Mouse (Mus musculus): ENCODE measurements at regions not wholly inside any gene's neighbourhood (a gene's known extent, or its start where the extent isn't known, plus 50 kb on each side); places are given as distances from the start of the nearest gene placed in this dataset.

DNA sequence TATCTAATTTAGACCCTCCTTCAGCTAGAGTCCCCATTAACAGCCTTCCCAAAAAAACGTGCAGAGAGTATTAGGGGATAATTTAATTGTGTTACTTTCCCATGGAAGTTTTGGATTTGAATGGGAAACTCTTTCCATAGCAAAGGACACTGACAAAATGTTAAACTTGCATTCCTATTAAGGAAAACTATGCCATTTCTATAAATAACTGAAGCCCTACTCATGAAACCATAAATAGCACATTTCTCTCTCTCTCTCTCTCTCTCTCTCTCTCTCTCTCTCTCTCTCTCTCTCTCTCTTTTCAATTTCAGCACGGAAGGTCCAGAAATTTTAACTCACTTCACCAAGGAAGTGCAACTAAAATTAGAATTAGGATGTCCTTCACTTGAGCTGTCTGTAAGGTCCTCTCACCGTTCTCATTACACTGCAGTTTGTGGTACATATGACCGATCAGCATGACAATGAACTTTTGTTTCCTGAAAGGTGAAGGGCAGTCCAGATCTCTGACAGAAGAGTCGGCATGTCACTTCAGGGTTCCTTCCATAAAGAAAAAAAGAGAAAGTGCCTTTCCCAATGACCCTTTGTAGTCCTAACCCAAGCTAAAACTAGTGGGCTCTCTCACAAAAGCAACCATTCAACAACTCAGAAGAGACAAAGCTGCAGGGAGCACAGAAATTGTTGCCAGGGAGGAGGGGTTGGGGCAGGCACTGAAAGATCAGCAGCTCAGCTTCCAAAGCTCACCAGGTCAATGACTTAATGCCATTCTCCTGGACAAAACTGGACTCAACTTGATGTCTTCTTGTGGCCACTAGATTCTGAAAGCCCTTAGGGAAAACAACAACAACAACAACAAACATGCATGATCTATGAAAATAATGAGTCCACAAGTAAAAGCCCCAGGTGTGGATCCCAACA, 696.9 kb downstream of the Diaph3 start:
- no peak for DNase-seq (ENCODE audit: low spot score)

DNA sequence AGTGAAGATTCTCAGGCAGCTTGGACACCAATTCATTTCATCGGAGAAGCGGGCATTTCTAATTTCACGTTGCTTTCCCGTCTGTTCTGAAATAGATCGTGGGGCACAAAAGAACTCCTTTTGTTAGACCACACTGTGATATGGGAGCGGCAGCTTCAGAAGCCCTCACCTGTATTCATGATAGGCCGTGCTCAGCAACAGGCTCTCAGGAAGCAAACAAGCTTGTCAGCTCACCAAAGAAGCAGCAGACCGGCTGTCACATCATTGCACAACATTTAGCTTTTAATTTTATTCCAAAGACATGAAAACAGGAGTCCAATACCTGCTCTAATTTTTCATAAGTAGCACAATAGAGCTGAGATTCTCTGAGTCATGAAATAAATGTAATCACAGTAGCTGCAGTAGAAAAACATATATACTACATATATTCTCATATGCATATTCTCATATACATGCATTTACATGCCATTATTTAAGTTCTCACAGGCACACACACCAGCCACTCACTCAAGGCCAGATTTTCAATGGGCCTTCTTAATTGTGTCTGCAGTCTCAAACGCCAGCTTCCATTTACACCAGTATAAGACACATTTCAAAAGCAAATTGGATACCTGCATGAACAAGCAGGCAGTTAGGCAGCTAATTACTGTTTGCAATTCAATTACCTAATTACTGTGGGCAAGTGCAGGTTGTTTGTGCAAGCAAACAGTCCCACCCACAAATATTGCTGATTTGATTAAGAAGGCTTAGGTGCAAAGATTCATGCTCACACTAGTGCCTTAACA, 698.9 kb downstream of the Diaph3 start:
- DNase-seq (ENCODE audit: low spot score), result no peak

DNA sequence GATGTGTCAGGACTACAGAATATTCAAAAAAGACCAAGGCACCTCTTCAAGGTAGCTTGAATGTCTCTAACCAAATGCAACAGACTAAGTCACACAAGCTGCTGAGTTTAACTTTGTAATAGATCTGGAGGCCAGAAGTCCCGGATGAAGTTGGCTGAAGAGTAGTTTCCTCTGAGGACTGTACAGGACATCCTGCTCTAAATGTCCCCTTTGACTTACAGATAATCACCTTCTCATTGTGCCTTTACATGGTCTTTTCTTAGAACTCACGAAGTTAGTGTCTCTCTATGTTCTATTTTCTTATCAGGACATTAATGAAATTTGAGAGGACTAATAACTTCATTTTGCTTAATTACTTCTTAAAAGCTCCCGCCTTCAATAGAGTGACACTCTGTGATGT, 703.7 kb downstream of the Diaph3 start:
- DNase-seq (ENCODE audit: low spot score), result peak; percentile 5

DNA sequence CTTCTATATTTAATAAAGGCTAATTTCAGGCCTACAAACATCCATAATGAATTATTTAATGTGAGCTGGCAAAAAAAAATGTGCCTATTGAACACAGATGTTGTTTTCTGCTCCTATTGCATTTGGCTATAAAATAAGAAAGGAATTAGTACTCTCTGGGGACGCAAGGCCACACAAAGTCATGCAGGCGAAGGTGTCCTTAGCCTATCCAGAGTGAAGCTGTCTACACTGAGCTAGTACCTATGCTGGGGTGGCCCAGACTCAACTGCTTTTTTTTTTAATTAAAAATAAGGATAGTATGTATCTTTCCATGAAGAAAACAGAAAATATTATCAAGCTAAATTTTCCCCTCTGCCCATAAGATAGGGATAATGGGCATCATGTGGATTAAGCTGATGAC, 705.7 kb downstream of the Diaph3 start:
- no peak for DNase-seq (ENCODE audit: low spot score)

DNA sequence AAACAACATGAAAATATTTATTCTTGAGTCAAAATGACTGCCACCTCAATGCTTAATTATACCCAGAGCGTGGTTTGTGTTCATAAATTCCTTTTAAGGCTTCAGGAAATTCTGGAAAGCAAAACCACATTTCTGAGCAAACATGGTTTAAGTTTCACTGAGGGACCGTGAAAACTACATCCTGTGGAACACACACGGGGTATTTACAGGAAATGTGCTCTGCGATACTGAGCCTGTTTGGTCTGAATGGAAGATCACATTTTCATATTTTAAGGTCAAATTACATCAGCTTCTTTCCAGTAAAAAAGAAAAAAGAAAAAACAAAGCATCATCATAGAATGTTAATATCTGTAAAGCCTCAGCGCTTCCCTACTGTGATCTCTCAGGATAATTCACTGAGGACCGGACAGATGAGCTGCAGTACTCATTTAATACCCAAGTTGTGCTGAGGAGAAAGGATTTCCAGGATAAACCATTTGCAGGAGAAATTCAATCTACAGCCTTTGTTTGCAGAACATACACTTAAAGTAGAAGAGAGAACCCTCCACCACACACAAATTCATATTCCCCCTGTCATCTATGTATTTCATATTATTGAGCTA, 709.7 kb downstream of the Diaph3 start:
- no peak for DNase-seq (ENCODE audit: low spot score)

DNA sequence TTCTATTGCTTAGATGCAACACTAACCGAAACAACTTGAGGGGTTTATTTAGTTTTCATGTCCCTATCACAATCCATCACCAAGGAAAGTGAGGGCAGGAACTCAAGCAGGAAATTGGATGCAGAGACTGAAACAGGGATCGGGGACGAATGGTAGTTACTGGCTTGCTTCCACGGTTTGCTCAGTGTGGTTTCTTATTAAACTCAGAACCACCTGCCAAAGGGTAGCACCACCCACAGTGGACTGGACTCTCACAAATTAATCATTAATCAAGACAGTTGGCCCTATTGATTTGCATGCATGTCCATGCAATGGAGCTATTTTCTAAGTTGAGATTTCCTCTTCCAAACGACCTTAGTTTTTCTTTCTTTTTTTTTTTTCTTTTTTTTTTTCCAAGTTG, 719.2 kb downstream of the Diaph3 start:
- no peak for DNase-seq (ENCODE audit: low spot score)

DNA sequence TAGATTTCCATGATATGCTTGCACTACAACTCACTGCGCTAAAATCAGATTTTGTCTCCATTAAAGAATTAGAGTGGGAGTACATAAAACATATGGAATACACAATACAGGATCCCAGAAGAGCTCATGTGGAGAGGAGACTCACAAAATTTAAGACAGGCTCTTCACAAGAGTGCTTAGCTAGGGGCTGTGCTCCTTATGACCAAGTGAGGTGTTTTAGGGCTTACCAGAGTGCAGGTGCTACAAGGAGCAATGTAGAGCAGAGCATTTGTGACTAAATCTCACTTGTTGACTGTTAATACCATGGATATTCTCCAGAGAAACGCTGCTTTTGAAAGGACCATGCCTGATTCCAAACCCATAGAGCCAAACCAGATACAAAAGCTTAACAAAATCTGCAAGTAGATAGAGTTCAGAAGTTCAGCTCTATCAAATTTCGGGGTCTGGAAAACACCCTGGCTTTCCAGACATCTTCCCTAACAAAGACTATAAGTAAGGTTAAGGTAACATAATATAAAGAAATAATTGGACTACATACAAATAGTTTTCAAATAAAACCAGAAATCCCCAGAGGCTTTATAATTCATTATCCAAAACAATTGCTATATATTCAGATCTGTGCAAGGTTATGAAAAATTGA, 721.0 kb downstream of the Diaph3 start:
- no peak for DNase-seq (ENCODE audit: low spot score)

DNA sequence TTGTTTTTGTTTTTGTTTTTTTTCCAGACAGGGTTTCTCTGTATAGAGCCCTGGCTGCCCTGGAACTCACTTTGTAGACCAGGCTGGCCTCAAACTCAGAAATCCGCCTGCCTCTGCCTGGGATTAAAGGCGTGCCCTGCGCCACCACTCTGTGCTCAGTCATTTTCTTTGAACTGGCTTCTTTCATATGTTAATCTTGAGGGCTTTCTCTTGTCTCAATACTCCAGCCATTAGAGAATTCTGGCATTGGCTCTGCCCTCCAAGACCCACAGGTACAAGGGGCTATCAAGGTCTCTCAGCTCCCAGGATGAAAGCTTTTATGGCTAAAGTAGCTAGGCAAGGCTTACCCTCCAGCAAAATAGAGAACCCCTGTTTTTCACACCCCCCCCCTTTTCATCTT, 744.2 kb downstream of the Diaph3 start:
- no peak for DNase-seq (ENCODE audit: low spot score)

DNA sequence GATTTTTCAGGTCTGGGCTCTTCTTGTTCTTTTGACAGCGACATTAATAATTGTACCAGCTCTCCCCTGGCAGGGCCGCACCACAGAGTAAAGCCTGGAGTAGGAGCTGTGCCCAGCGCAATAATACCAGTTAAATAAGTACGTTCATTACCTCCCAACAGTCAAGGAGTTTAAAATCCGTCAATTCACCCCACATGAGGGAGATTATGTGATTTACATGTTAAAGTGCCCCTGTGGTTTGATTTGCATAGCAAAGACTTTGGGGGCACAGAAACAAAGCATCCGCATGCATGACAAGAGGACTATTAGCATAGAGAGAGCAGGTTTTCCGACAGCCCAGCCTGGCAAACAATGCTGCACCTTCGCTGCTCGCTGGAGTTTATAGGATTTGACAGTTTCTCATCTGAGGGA, 745.1 kb downstream of the Diaph3 start:
- no peak for DNase-seq (ENCODE audit: low spot score)

DNA sequence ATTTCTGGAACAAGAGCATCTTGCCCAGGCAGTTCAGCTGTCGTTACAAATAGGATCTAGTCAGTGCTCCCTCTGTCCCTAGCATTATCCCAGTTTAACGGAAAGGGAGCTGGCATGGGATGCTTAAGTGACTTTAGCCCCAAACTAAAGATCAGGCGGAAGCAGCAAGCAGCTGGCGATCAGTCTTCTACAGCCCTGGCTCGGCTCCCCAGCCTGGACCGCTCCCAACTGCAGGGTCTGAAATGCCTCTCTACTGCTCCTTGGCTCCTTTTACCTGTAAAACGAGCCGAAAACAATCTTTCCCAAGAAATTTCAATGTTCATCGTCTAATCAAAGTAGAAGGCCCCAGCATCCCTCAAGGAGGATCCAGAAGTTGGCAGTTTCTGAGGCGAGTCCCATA, 745.5 kb downstream of the Diaph3 start:
- DNase-seq (ENCODE audit: low spot score), result no peak

DNA sequence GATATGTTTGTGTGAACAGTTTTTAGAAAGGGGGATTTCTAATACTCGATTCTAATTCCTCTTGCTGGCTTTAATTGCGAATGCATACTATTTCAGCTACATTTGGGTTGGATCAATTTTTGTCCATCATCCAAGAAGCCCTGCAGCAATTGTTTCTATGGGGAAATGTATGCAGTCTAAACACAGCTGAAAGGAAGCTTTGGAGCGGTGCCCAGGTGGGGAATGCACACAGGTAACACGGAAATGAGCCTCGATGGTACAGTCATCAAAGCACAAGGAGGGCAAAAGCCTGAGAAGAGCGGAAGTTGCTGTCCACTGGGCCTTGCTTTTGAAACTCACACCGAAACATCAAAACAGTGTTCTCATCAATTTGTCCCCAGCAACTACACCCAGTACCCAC, 746.0 kb downstream of the Diaph3 start:
- DNase-seq (ENCODE audit: low spot score), result no peak

DNA sequence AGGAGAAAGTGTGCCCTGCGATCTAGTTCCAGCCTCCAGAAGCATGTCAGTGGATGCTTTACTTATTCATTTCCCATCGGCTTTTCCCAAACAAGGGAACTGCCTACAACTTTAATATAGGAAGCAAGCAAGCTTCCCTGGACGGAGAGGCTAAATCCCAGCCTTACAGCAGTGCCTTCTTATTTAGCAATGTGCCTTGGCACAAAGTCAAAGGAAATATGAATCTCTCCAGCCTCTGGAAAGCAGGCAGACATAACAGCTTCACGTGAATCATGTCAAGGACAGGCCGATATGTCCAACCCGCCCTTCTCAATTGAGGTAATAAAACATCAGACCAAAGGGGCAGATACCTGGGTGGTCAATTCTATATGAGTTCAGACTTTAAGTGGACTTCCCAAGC, 755.9 kb downstream of the Diaph3 start:
- DNase-seq (ENCODE audit: low spot score), result no peak

DNA sequence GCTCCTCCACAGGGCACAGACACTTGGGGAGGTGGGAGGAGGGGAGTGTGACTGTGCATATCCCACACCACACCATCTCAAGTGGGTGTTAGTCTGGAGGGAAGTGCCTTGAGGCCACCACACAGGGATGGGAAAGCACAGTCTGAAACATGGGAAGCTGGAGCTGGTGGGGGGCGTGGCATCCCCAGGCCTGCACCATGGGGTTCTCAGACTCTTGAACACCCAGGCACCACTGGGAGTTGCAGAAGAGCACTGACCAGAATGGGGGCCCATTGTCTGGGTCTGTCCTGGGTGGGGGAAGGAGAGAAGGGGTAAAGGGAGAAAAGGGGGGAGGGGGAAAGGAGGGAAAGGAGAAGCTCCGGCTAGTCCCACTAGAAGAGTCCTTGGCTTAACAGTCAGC, 776.0 kb downstream of the Diaph3 start:
- no peak for DNase-seq (ENCODE audit: low spot score)

DNA sequence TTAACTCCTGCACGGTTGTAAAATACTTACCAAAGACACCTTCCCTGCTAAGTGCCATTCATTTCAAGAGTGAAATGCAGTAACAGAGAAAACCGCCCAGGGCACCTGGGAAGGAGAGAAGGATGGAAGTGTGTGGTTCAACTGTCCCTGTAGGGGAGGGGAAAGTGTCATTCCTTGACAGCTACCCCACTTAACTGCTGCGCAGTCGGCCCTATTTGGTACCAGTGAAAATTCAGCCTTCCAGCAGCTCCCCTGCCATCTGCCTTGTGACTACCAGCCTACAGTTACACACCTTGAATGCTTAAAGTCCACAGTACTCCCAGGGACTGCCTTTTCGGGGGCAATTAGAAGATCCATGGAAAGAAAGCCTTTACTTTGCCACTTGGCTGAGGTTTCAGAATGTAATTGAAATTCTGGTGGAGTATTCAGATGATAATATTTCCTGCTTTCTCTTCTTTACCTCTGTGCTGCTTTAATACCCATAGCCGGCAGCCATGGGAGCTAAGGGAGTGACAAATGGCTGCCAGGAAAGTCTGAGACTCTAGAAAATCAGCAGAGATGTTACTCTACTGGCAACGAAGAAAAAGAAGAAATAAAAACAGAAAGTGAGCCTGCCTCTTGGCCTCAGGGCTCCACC, 780.5 kb downstream of the Diaph3 start:
- no peak for DNase-seq (ENCODE audit: low spot score)

DNA sequence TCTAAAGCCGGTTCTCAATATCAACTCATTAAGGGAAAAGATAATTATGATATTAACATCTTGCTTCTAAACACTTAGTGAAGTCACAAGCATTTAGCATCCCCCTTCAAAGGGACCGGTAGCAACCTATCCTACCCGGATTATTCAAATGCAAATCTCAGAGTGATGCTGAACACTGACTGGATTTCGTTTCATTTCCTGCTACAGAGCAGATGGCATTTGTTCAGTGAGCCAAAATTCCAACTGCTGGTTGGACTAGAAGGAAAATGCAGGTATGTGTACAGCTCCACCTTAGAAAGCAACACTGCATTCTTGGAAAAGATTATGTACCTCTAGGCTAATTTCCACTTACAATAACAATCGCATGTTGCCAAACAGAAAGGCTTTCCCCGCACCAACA, 782.5 kb downstream of the Diaph3 start:
- DNase-seq (ENCODE audit: low spot score), result no peak

DNA sequence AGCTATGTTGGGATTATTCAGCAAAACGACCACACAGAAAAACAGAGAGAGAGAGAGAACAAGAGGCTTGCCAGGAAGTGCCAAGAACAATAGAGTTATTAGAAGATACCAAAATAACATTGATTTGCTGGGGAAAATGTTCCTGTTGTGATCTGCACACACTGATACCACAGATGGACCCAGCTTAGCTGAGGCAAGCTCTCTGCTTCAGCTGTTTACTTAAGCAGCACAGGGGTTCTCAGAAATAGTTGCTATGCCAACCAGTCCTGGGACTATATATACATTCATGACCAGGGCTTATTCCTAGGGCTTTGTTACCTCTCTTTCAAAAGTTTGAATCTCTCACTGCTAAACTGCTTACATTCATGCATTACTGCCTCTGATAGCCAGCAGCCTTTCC, 790.5 kb downstream of the Diaph3 start:
- no peak for DNase-seq (ENCODE audit: low spot score)

DNA sequence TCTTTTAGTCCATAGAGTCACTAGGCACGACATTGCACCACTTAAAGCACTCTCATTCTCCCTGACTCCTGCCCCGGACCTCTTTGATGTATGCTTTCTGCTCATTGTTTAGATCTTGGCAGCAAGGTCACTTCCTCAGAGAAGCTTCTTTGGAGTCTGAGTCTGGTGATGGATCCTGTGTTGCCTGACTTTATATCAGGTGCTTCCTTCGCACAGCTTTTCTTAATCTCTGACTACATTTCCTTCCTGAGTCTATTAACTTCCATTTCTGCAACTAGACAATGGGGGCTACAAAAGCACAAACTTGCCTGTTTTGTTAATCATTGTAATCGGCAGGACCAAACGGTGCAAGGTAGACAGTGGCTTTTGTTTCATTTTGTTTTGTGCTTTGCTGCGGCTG, 802.0 kb downstream of the Diaph3 start:
- DNase-seq (ENCODE audit: low spot score), result peak; percentile 8

DNA sequence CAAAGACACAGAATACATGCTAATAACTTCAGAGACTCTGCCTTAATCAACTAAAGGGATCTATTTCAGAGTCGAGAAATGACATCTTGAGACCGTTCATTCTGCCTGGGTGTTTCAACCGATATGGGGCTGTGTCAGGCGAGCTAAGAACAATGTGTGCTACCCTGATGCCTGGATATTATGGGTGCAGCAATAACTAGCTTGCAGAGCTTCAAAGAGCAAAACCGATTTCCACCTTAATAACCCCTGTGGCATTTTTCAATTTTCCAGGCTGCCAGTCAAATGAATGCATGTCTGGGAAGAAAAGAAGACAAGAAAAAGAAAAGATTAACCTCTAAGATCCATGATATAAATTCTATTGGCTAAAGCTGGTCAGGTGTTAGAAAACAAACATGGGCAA, 804.0 kb downstream of the Diaph3 start:
- DNase-seq (ENCODE audit: low spot score), result no peak

DNA sequence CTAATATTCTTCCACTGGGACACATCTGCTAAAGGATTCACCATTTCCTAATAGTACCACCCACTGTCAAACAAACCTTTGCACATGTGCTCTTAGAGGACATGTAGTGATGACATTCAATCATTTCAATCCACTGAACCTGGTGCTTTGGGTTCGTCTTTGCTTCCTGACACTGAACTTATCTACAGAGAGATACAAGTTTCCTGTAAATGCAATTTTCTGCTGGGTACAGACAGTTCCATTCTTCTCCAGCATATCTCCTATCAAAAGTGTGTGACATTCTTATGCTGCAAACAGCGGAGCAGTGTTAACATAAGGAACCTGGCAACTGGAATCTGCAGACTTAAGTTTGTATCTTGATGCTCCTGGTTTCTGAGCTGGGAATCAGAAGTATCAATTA, 805.8 kb downstream of the Diaph3 start:
- DNase-seq (ENCODE audit: low spot score), result no peak

DNA sequence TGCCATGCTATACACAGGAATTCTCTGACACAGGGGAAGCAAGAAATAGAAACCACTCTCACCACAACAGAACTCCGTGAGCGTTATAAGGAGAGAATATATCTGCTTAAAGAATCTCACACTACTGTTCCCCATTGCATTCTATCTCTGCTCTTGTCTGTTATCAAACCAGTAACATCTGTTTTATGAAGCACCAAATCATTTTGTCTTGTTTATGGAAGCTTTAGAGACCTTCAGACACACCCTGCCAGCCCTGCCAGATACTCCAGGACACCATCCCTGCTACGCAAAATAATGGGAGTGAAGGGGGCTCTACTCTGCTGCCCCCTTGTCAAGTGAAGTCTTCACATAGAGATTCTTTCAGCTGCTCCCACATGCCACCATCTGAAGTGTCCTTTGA, 811.9 kb downstream of the Diaph3 start:
- DNase-seq (ENCODE audit: low spot score), result peak; percentile 10

DNA sequence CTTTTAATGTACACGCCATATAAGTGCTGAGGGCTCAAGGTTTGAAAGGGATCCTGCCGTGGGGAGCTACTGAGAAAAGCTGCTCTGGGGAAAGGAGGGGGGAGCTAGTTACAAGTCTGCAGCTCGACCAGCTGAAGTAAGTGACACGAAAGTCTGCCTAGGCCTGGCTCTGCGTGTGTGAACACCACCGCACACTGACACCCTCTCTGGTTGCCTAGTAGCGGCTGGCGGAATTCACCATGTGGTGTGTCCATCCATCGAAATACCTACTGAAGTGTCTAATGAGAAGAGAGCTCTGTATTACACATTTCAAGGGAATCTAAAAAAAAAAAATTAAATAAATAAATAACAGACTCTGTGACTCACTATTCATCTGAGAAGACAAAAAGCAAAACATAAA, 813.4 kb downstream of the Diaph3 start:
- DNase-seq (ENCODE audit: low spot score), result no peak

DNA sequence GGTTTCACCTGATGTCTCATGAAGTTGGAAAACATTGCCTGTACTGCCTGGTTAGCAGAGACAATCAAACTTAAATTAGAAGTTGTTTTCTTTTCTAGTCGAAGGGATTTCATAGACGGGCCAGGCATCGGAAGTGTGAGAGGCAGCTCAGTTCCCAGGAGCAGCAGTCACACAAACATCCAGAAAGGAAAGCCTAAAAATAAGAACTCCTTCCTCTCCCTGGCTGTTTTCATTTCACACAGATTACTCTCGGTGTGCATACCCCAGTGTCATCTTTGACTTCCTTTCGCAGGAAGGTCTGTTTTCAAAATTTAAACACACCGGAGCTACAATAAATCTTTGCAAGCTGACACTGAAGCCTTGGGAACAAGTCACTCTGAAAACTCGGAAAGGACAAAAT, 818.7 kb downstream of the Diaph3 start:
- peak; percentile 19 for DNase-seq (ENCODE audit: low spot score)

Measured in lung, postnatal 25 days (tissue).